Mouse (Mus musculus) MEL (cell line): ENCODE data around the gene Kcnj9. TPM values are rescaled to one million over a fixed set of nuclear protein-coding genes. Genes with fewer than 3 reads are reported as not detected.

Experiments
- DNase-seq: peaks from one replicate; pipeline ENCODE4 v3.0.0; 2011; ENCODE audit warnings: low read depth, low spot score
- H3K27ac ChIP-seq: 2 replicates; pipeline ENCODE4 v1.5.1; 2012; ENCODE audit warnings: low read depth, mild to moderate bottlenecking, control low read depth, low read length, moderate library complexity; ENCODE audit not compliant: control insufficient read depth
- H3K27me3 ChIP-seq, 2 experiments: fragments of 150-350 bp in 1 of 2; sonication (generic) in 1 of 2; 2 replicates each; pipeline ENCODE4 v1.6.1; 2012; ENCODE audit warnings: low read length in 2 of 2, mild to moderate bottlenecking in 2 of 2, improper control_type of control experiment in 1 of 2, moderate library complexity in 1 of 2; ENCODE audit not compliant: insufficient read depth in 2 of 2, control insufficient read depth in 1 of 2
- H3K36me3 ChIP-seq, 2 experiments: 2 replicates each; pipeline ENCODE4 v1.6.1; 2012 to 2014; ENCODE audit warnings: low read length in 2 of 2, improper control_type of control experiment in 1 of 2, inconsistent platforms in 1 of 2, mild to moderate bottlenecking in 1 of 2; ENCODE audit not compliant: insufficient read depth in 2 of 2, control insufficient read depth in 1 of 2
- H3K4me1 ChIP-seq, 2 experiments: fragments of 150-350 bp in 1 of 2; sonication (generic) in 1 of 2; 2 replicates each; pipeline ENCODE4 v1.6.1; 2012; ENCODE audit warnings: low read length in 2 of 2, improper control_type of control experiment in 1 of 2, mild to moderate bottlenecking in 1 of 2; ENCODE audit not compliant: insufficient read depth in 2 of 2, control insufficient read depth in 1 of 2
- H3K4me3 ChIP-seq, 2 experiments: fragments of 150-350 bp in 1 of 2; sonication (generic) in 1 of 2; 2 replicates each; pipeline ENCODE4 v1.5.1; 2012; ENCODE audit warnings: low read depth in 2 of 2, low read length in 2 of 2, mild to moderate bottlenecking in 2 of 2, moderate library complexity in 2 of 2, control low read depth in 1 of 2, improper control_type of control experiment in 1 of 2; ENCODE audit not compliant: control insufficient read depth in 1 of 2, insufficient read depth in 1 of 2
- H3K79me2 ChIP-seq: 2 replicates; pipeline ENCODE4 v1.6.1; 2012; ENCODE audit warnings: mild to moderate bottlenecking, low read length, moderate library complexity; ENCODE audit not compliant: control insufficient read depth, poor library complexity, insufficient read depth
- H3K9ac ChIP-seq: 2 replicates; pipeline ENCODE4 v1.6.1; 2012; ENCODE audit warnings: low read depth, mild to moderate bottlenecking, control low read depth, low read length, moderate library complexity; ENCODE audit not compliant: control insufficient read depth, poor library complexity, severe bottlenecking
- H3K9me3 ChIP-seq: fragments of 150-350 bp; sonication (generic); replicated peaks from 2 replicates; pipeline ENCODE4 v1.6.1; 2012; ENCODE audit warnings: mild to moderate bottlenecking, low read length, improper control_type of control experiment, moderate library complexity; ENCODE audit not compliant: insufficient read depth
- CHD1 ChIP-seq: IDR thresholded peaks from 2 replicates; pipeline ENCODE4 v1.6.1; 2012; ENCODE audit warnings: low read depth, mild to moderate bottlenecking, inconsistent platforms, low read length, improper control_type of control experiment
- CHD2 ChIP-seq: IDR thresholded peaks from 2 replicates; pipeline ENCODE4 v1.6.1; 2011; ENCODE audit warnings: low read length, improper control_type of control experiment
- E2F4 ChIP-seq: IDR thresholded peaks from 2 replicates; pipeline ENCODE4 v1.6.1; 2011; ENCODE audit warnings: low read depth, low read length, improper control_type of control experiment, borderline replicate concordance
- ELF1 ChIP-seq: IDR thresholded peaks from 2 replicates; pipeline ENCODE4 v1.6.1; 2014; ENCODE audit warnings: low read depth, mild to moderate bottlenecking, inconsistent platforms, low read length, improper control_type of control experiment, moderate library complexity
- EP300 ChIP-seq, 2 experiments: IDR thresholded peaks; 2 replicates each; pipeline ENCODE4 v1.6.1; 2011; ENCODE audit warnings: improper control_type of control experiment in 2 of 2, low read length in 2 of 2, low read depth in 1 of 2, mild to moderate bottlenecking in 1 of 2
- GABPA ChIP-seq: IDR thresholded peaks from 2 replicates; pipeline ENCODE4 v1.6.1; 2012; ENCODE audit warnings: low read depth, mild to moderate bottlenecking, inconsistent platforms, low read length, improper control_type of control experiment, moderate library complexity
- GATA1 ChIP-seq: IDR thresholded peaks from 2 replicates; pipeline ENCODE4 v1.6.1; 2011; ENCODE audit warnings: low read depth, low read length, improper control_type of control experiment
- JUND ChIP-seq: IDR thresholded peaks from 2 replicates; pipeline ENCODE4 v1.6.1; 2011; ENCODE audit warnings: low read depth, mild to moderate bottlenecking, improper control_type of control experiment, low read length
- KAT2A ChIP-seq: conservative IDR thresholded peaks from 2 replicates; pipeline ENCODE4 v1.6.1; 2012; ENCODE audit warnings: low read depth, low read length, improper control_type of control experiment, inconsistent platforms
- MAFK ChIP-seq: IDR thresholded peaks from 2 replicates; pipeline ENCODE4 v1.6.1; 2011; ENCODE audit warnings: low read depth, mild to moderate bottlenecking, low read length, improper control_type of control experiment, borderline replicate concordance
- MAX ChIP-seq: IDR thresholded peaks from 2 replicates; pipeline ENCODE4 v1.6.1; 2011; ENCODE audit warnings: low read length, improper control_type of control experiment
- NELFE ChIP-seq: IDR thresholded peaks from 2 replicates; pipeline ENCODE4 v1.6.1; 2011; ENCODE audit warnings: low read depth, low read length, improper control_type of control experiment
- NRF1 ChIP-seq: IDR thresholded peaks from 2 replicates; pipeline ENCODE4 v1.6.1; 2014; ENCODE audit warnings: low read depth, mild to moderate bottlenecking, inconsistent platforms, low read length, improper control_type of control experiment, moderate library complexity; ENCODE audit not compliant: poor library complexity, insufficient read depth, severe bottlenecking
- POLR2A ChIP-seq, 2 experiments: IDR thresholded peaks; 2 replicates each; pipeline ENCODE4 v1.6.1; 2011 to 2012; ENCODE audit warnings: low read length in 2 of 2, mild to moderate bottlenecking in 2 of 2, control low read depth in 1 of 2, improper control_type of control experiment in 1 of 2, low read depth in 1 of 2, moderate library complexity in 1 of 2; ENCODE audit not compliant: control insufficient read depth in 1 of 2, insufficient read depth in 1 of 2, poor library complexity in 1 of 2
- POLR2AphosphoS2 ChIP-seq: IDR thresholded peaks from 2 replicates; pipeline ENCODE4 v1.6.1; 2011; ENCODE audit warnings: low read length, improper control_type of control experiment
- POLR2AphosphoS5 ChIP-seq: IDR thresholded peaks from 2 replicates; pipeline ENCODE4 v1.6.1; 2012; ENCODE audit warnings: low read depth, borderline replicate concordance, mild to moderate bottlenecking, inconsistent platforms, low read length, moderate library complexity, mixed read lengths
- TAL1 ChIP-seq: IDR thresholded peaks from 2 replicates; pipeline ENCODE4 v1.6.1; 2012; ENCODE audit warnings: mild to moderate bottlenecking, inconsistent platforms, low read length, moderate library complexity, mixed read lengths
- USF2 ChIP-seq, 2 experiments: IDR thresholded peaks; 2 replicates each; pipeline ENCODE4 v1.6.1; 2011 to 2012; ENCODE audit warnings: improper control_type of control experiment in 2 of 2, low read length in 2 of 2, borderline replicate concordance in 1 of 2, inconsistent platforms in 1 of 2, low read depth in 1 of 2, mild to moderate bottlenecking in 1 of 2; ENCODE audit not compliant: insufficient read depth in 1 of 2
- ZC3H11A ChIP-seq: IDR thresholded peaks from 2 replicates; pipeline ENCODE4 v1.6.1; 2012; ENCODE audit warnings: low read depth, mild to moderate bottlenecking, inconsistent platforms, low read length, improper control_type of control experiment
- ZMIZ1 ChIP-seq: IDR thresholded peaks from 2 replicates; pipeline ENCODE4 v1.6.1; 2012; ENCODE audit warnings: low read depth, mild to moderate bottlenecking, inconsistent platforms, low read length, improper control_type of control experiment, moderate library complexity
- ZNF384 ChIP-seq: IDR thresholded peaks from 2 replicates; pipeline ENCODE4 v1.6.1; 2012; ENCODE audit warnings: low read depth, mild to moderate bottlenecking, inconsistent platforms, low read length, improper control_type of control experiment
- polyA plus RNA-seq, 2 experiments: library from polyadenylated mRNA; stranded (reverse) in 1 of 2; unstranded in 1 of 2; fragments of >175 nt in 1 of 2; fragments of >200 nt in 1 of 2; gene quantifications; 2 replicates each; pipeline versions ENCODE4 v1.2.1 to v1.2.4; 2012; ENCODE audit warnings: low replicate concordance in 2 of 2, low read depth in 1 of 2; ENCODE audit not compliant: insufficient read length in 2 of 2, insufficient read depth in 1 of 2, missing spikeins in 1 of 2
- total RNA-seq: library from RNA; depleted of rRNA; stranded (reverse); fragments of 300-350 nt; gene quantifications from 2 replicates; pipeline ENCODE4 v1.2.3, GENCODE M21; 2012

Gene Kcnj9
- total and polyA plus RNA-seq, 3 experiments: 0.08 TPM; not detected in 2

DNA sequence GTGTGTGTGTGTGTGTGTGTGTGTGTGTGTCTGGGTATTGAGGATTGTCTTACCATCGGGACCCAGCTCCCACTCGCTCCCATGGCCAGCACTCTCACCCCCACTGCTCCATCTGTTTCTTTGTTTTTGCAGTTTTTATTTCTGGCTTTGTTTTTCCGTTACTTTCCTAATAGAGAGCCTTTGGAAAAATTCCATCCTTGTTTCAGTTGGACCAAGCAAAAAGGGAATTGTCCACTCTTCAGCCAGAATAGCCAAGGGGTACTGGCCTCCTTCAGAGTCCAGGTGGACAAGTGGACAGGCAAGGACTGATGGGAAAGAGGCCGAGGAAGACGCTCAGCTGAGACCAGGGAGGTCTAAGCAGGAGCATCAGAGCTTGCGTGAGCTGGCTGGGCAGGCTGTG is 22.2 kb downstream of the Kcnj9 start:
- H3K9me3 ChIP-seq: no peaks in the 10 kb centered on the region
- no peak overlapping the region for H3K9ac ChIP-seq
- no peaks in the 10 kb centered on the region for H3K27me3 ChIP-seq
- DNase-seq: no peak
- no peak overlapping the region for H3K4me3 ChIP-seq
- H3K36me3 ChIP-seq: peaks cover 0 to 36% of the 10 kb centered on the region in 2 experiments; a peak in 2 of 4 replicates
- H3K27ac ChIP-seq: no peak overlapping the region
- TF ChIP-seq CHD2 (no peak), GABPA (no peak), POLR2A (IDR thresholded peaks at IDR 0.05; ENCODE audit: control insufficient read depth in 1 of 2, insufficient read depth in 1 of 2, low read depth in 1 of 2, low read length in 2 of 2, poor library complexity in 1 of 2) (no peak), ELF1 (no peak), POLR2AphosphoS5 (no peak), NELFE (no peak), MAFK (no peak), ZNF384 (no peak), KAT2A (no peak), GATA1 (no peak), E2F4 (no peak), CHD1 (no peak), MAX (no peak), POLR2AphosphoS2 (no peak), JUND (no peak), TAL1 (no peak)
- TF ChIP-seq, all 39 proteins: peak for 0
- H3K79me2 ChIP-seq: peaks cover 2% of the 10 kb centered on the region; the same call in 1 of the 2 replicates
- peaks cover 11 to 41% of the 10 kb centered on the region in 2 experiments for H3K4me1 ChIP-seq

DNA sequence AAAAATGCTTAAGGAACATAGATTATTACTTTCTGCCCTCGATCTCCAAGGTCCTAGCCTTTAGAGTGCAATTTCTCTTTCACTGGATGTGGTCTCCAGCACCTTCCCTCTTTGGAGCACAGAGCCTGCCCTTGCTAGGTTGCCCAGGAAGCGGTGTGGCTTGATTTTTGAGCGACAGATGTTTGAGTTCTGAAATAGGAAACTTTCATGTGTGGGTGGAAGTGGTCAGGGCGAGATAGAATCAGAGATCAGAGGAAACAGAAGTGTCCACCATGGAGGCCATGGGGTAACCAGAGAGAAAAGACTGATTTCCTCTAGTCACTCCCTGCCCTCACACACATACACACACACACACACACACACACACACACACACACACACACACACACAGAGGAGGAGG is 22.9 kb downstream of the Kcnj9 start:
- TF ChIP-seq GATA1 (no peak), USF2 (IDR thresholded peaks at IDR 0.05; ENCODE audit: borderline replicate concordance in 1 of 2, insufficient read depth in 1 of 2, low read depth in 1 of 2, low read length in 2 of 2) (no peak), ZMIZ1 (no peak), NRF1 (no peak), EP300 (IDR thresholded peaks at IDR 0.05; ENCODE audit: low read depth in 1 of 2, low read length in 2 of 2) (0 out of 4 replicates have a peak, but pooled peaks of 1 of the 2 experiments have one; percentile 12), ZC3H11A (no peak)
- DNase-seq: peak; percentile 17
- H3K79me2 ChIP-seq: peaks cover 2% of the 10 kb centered on the region; the same call in 1 of the 2 replicates
- H3K4me3 ChIP-seq: no peak overlapping the region
- no peaks in the 10 kb centered on the region for H3K27me3 ChIP-seq
- peaks cover 0 to 38% of the 10 kb centered on the region in 2 experiments; a peak in 2 of 4 replicates for H3K36me3 ChIP-seq
- H3K4me1 ChIP-seq: peaks cover 11 to 45% of the 10 kb centered on the region in 2 experiments
- no peak overlapping the region for H3K27ac ChIP-seq
- no peaks in the 10 kb centered on the region for H3K9me3 ChIP-seq
- H3K9ac ChIP-seq: no peak overlapping the region
